Mouse (Mus musculus): ENCODE measurements around the gene Sstr1. TPM values are rescaled to one million over a fixed set of nuclear protein-coding genes. Genes with fewer than 3 reads are reported as not detected.

Sstr1 gene
- not detected in 2 replicates for polyA plus RNA-seq (2012; ENCODE audit: low replicate concordance)

DNA sequence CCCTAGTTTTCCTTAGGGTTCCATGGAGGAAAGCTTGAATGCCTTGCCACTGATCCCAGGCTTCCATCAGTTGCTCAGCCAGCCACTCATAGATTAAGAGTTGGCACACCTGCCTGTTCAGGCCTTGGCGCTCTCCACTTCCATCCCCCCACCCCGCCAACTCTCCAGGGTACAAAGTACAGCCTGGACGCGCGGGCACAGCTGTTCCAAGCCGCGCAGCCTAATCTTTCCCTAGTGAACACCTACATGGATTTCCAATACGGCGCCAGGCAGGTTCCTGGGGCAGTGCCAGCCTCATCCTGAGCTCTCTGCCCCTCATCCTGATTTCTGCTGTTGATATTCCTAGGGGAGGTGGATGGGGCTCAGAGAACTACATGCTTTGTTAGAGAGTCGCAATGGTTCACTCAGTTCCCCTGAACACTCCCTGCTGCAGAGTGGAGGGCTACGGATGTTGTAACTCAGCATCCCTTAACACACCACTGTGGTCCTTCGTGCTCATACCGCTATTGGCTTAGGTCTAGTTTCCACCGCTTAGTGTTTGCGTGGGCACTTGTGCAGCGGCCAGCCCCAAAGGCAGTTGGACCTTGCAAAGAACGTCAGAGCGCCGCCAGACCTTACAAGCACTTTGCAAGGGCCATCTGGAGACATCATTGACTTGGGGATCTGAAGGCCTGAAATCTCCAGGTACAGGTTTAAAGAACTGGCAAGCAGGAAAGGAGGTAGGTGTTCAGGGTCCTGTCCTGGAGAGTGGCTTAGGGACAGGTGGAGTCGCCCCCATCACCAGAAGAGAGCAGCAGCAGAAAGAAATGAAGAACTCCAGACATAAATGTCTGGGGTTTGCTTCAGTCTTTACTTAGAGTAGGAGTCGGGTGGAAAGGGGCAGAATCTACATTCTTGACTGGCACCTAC is at the start of gene Sstr1:
Gene Sstr1 (plus strand): TSS at position 610 of the 909 bp plus-strand sequence.

Other genes starting within 250 kb of the Sstr1 start
- gene Clec14a, start 57.5 kb downstream of the Sstr1 start, polyA plus RNA-seq (2012; ENCODE audit: low replicate concordance): 0.09 and 0.54 TPM in 2 replicates